Mouse (Mus musculus): Measurements from ENCODE around the gene Pnpla6. TPM values are rescaled to one million over a fixed set of nuclear protein-coding genes. Genes with fewer than 3 reads are reported as not detected.
"Not testable (repeated sequence)": the region's sequence is repeated elsewhere in the genome, so short reads cannot be mapped to it uniquely, and the experiment has no call there.

Gene Pnpla6
- polyA plus RNA-seq, 1 experiment from 2014 or later: 35.7 TPM

GRCm38 (mm10) chr8:3569784-3570183 lies 54.6 kb downstream of the Pnpla6 start:
- Histone ChIP-seq H3K9ac (replicated peaks; ENCODE audit: low read length) (no peak overlapping the region), H3K4me1 (ENCODE audit: insufficient read depth, low read length) (peaks cover 8% of the 10 kb centered on the region; the same call in 1 of the 2 replicates), H3K27ac (ENCODE audit: low read length) (no peak overlapping the region), H3K36me3 (ENCODE audit: insufficient read depth, low read length) (no peaks in the 10 kb centered on the region), H3K4me3 (ENCODE audit: low read length) (no peak overlapping the region), H3K4me2 (replicated peaks; ENCODE audit: low read depth, low read length) (no peak overlapping the region), H3K9me3 (ENCODE audit: low read length) (no peaks in the 10 kb centered on the region), H3K27me3 (ENCODE audit: insufficient read depth, low read length) (no peaks in the 10 kb centered on the region)
- WGBS: 84% methylated on average over 5 of the region's 5 CpGs
- ATAC-seq (ENCODE audit: low FRiP score, low TSS enrichment): no peak

GRCm38 (mm10) chr8:3574546-3574945 lies 59.4 kb downstream of the Pnpla6 start:
- H3K9me3 ChIP-seq (ENCODE audit: low read length): no peaks in the 10 kb centered on the region
- no peak for ATAC-seq (ENCODE audit: low FRiP score, low TSS enrichment)
- 97% methylated on average over 3 of the region's 3 CpGs for WGBS
- H3K36me3 ChIP-seq (ENCODE audit: insufficient read depth, low read length): no peaks in the 10 kb centered on the region
- no peak overlapping the region for H3K4me3 ChIP-seq (ENCODE audit: low read length)
- H3K9ac ChIP-seq (replicated peaks; ENCODE audit: low read length): no peak overlapping the region
- no peak overlapping the region for H3K27ac ChIP-seq (ENCODE audit: low read length)
- no peaks in the 10 kb centered on the region for H3K4me1 ChIP-seq (ENCODE audit: insufficient read depth, low read length)
- H3K4me2 ChIP-seq (replicated peaks; ENCODE audit: low read depth, low read length): no peak overlapping the region
- no peaks in the 10 kb centered on the region for H3K27me3 ChIP-seq (ENCODE audit: insufficient read depth, low read length)

- no peak overlapping the region for H3K4me3 ChIP-seq (ENCODE audit: low read length)
- no peaks in the 10 kb centered on the region for H3K36me3 ChIP-seq (ENCODE audit: insufficient read depth, low read length)
- WGBS: 68% methylated on average over 15 of the region's 15 CpGs
- no peak overlapping the region for H3K9ac ChIP-seq (replicated peaks; ENCODE audit: low read length)
- H3K9me3 ChIP-seq (ENCODE audit: low read length): no peaks in the 10 kb centered on the region
- ATAC-seq (ENCODE audit: low FRiP score, low TSS enrichment): no peak
- no peak overlapping the region for H3K4me2 ChIP-seq (replicated peaks; ENCODE audit: low read depth, low read length)
- H3K27me3 ChIP-seq (ENCODE audit: insufficient read depth, low read length): no peaks in the 10 kb centered on the region
- H3K27ac ChIP-seq (ENCODE audit: low read length): no peak overlapping the region
- H3K4me1 ChIP-seq (ENCODE audit: insufficient read depth, low read length): no peaks in the 10 kb centered on the region
These were observed 61.2 kb downstream of the Pnpla6 start for GRCm38 (mm10) chr8:3576211-3576960.

GRCm38 (mm10) chr8:3579390-3580364 lies 64.5 kb downstream of the Pnpla6 start:
- Histone ChIP-seq H3K9ac (replicated peaks; ENCODE audit: low read length) (no peak overlapping the region), H3K9me3 (ENCODE audit: low read length) (no peaks in the 10 kb centered on the region), H3K36me3 (ENCODE audit: insufficient read depth, low read length) (no peaks in the 10 kb centered on the region), H3K4me3 (ENCODE audit: low read length) (no peak overlapping the region), H3K27ac (ENCODE audit: low read length) (no peak overlapping the region), H3K27me3 (ENCODE audit: insufficient read depth, low read length) (no peaks in the 10 kb centered on the region), H3K4me1 (ENCODE audit: insufficient read depth, low read length) (no peaks in the 10 kb centered on the region), H3K4me2 (replicated peaks; ENCODE audit: low read depth, low read length) (no peak overlapping the region)
- ATAC-seq (ENCODE audit: low FRiP score, low TSS enrichment): peak; percentile 72
- WGBS: 73% methylated on average over 9 of the region's 9 CpGs

- not testable (repeated sequence) for ATAC-seq (ENCODE audit: low FRiP score, low TSS enrichment); H3K4me1 ChIP-seq (ENCODE audit: insufficient read depth, low read length); H3K27me3 ChIP-seq (ENCODE audit: insufficient read depth, low read length); H3K4me2 ChIP-seq (replicated peaks; ENCODE audit: low read depth, low read length); H3K9me3 ChIP-seq (ENCODE audit: low read length); H3K4me3 ChIP-seq (ENCODE audit: low read length); H3K9ac ChIP-seq (replicated peaks; ENCODE audit: low read length); H3K36me3 ChIP-seq (ENCODE audit: insufficient read depth, low read length); H3K27ac ChIP-seq (ENCODE audit: low read length)
- 93% methylated on average over 1 of the region's 3 CpGs for WGBS
These were observed 66.8 kb downstream of the Pnpla6 start for GRCm38 (mm10) chr8:3581961-3582360.

- H3K9me3 ChIP-seq (ENCODE audit: low read length): no peaks in the 10 kb centered on the region
- H3K4me3 ChIP-seq (ENCODE audit: low read length): no peak overlapping the region
- no peak for ATAC-seq (ENCODE audit: low FRiP score, low TSS enrichment)
- peaks cover 9% of the 10 kb centered on the region for H3K27me3 ChIP-seq (ENCODE audit: insufficient read depth, low read length)
- H3K36me3 ChIP-seq (ENCODE audit: insufficient read depth, low read length): no peaks in the 10 kb centered on the region
- H3K27ac ChIP-seq (ENCODE audit: low read length): no peak overlapping the region
- H3K9ac ChIP-seq (replicated peaks; ENCODE audit: low read length): no peak overlapping the region
- 97% methylated on average over 2 of the region's 2 CpGs for WGBS
- H3K4me1 ChIP-seq (ENCODE audit: insufficient read depth, low read length): no peaks in the 10 kb centered on the region
- H3K4me2 ChIP-seq (replicated peaks; ENCODE audit: low read depth, low read length): no peak overlapping the region
These were observed 71.3 kb downstream of the Pnpla6 start for GRCm38 (mm10) chr8:3586452-3586851.

- H3K4me1 ChIP-seq (ENCODE audit: insufficient read depth, low read length): no peaks in the 10 kb centered on the region
- peak within 1 kb of the TSS; percentile 86 for H3K4me2 ChIP-seq (replicated peaks; ENCODE audit: low read depth, low read length)
- H3K9ac ChIP-seq (replicated peaks; ENCODE audit: low read length): peak within 1 kb of the TSS; percentile 84
- H3K27me3 ChIP-seq (ENCODE audit: insufficient read depth, low read length): peaks cover 9% of the 10 kb centered on the region
- no peaks in the 10 kb centered on the region for H3K36me3 ChIP-seq (ENCODE audit: insufficient read depth, low read length)
- ATAC-seq (ENCODE audit: low FRiP score, low TSS enrichment): no peak
- peak within 1 kb of the TSS; percentile 83 for H3K27ac ChIP-seq (ENCODE audit: low read length)
- 2% methylated on average over 7 of the region's 7 CpGs for WGBS
- no peaks in the 10 kb centered on the region for H3K9me3 ChIP-seq (ENCODE audit: low read length)
- peak within 1 kb of the TSS; percentile 83 for H3K4me3 ChIP-seq (ENCODE audit: low read length)
These were observed 71.8 kb downstream of the Pnpla6 start, which contains the start of gene Camsap3 for GRCm38 (mm10) chr8:3586993-3587390. Gene Camsap3, plus strand, starts transcription at chr8:3587293.

- Histone ChIP-seq H3K36me3 (ENCODE audit: insufficient read depth, low read length) (no peaks in the 10 kb centered on the region), H3K4me1 (ENCODE audit: insufficient read depth, low read length) (no peaks in the 10 kb centered on the region), H3K4me3 (ENCODE audit: low read length) (peak overlapping the region; percentile 83), H3K4me2 (replicated peaks; ENCODE audit: low read depth, low read length) (peak overlapping the region; percentile 86), H3K27me3 (ENCODE audit: insufficient read depth, low read length) (peaks cover 9% of the 10 kb centered on the region), H3K9me3 (ENCODE audit: low read length) (no peaks in the 10 kb centered on the region), H3K9ac (replicated peaks; ENCODE audit: low read length) (peak overlapping the region; percentile 84), H3K27ac (ENCODE audit: low read length) (peak overlapping the region; percentile 83)
- ATAC-seq (ENCODE audit: low FRiP score, low TSS enrichment): peak; percentile 82
- WGBS: under 1% methylated on average over 74 of the region's 77 CpGs
These were observed 72.4 kb downstream of the Pnpla6 start for GRCm38 (mm10) chr8:3587391-3588257.

- H3K9me3 ChIP-seq (ENCODE audit: low read length): no peaks in the 10 kb centered on the region
- peak overlapping the region; percentile 83 for H3K27ac ChIP-seq (ENCODE audit: low read length)
- H3K27me3 ChIP-seq (ENCODE audit: insufficient read depth, low read length): peaks cover 9% of the 10 kb centered on the region
- peak overlapping the region; percentile 84 for H3K9ac ChIP-seq (replicated peaks; ENCODE audit: low read length)
- 8% methylated on average over 11 of the region's 11 CpGs for WGBS
- no peaks in the 10 kb centered on the region for H3K4me1 ChIP-seq (ENCODE audit: insufficient read depth, low read length)
- peak overlapping the region; percentile 83 for H3K4me3 ChIP-seq (ENCODE audit: low read length)
- H3K4me2 ChIP-seq (replicated peaks; ENCODE audit: low read depth, low read length): peak overlapping the region; percentile 86
- H3K36me3 ChIP-seq (ENCODE audit: insufficient read depth, low read length): no peaks in the 10 kb centered on the region
- ATAC-seq (ENCODE audit: low FRiP score, low TSS enrichment): peak; percentile 64
These were observed 73.1 kb downstream of the Pnpla6 start for GRCm38 (mm10) chr8:3588258-3588633.

Measured in kidney, embryonic 16.5 days (tissue).